ENCODE assay signal across 28 mouse cellular contexts in the genomic region with DNA sequence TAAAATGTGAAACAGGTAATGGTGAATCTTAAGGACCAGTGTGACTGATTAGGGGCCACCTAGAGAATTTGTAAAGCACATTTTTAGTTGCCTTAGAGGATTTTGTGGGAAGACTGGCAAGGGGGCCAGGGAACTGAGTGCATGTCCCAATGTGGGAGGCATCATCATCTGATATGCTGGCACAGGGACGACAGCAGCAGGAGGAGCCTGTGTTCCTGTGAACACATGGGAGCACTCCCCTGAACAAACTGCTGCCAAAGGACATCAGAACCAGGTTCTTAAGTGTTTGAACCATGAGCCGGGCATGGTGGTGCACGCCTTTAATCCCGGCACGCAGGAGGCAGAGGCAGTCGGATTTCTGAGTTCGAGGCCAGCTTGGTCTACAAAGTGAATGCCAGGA.
DNase-seq lines count a peak whose midpoint lies in the region; ATAC-seq and TF ChIP-seq lines count a peak whose summit lies in the region.
"Had no signal": no experiment of that assay in that cellular context is flagged by ENCODE, and none has a peak within 500 bp of the region (broad histone marks: within the 10 kb centered on the region; RNA-seq: fewer than 3 reads in every experiment).

No protein-coding gene starts in this region.

- TF ChIP-seq POLR2A in cerebellum, adult 2 months (IDR thresholded peaks at IDR 0.05; ENCODE audit: borderline replicate concordance, insufficient read depth, low read length), result no peak

- 51% methylated on average over 7 of the region's 7 CpGs for WGBS in cerebellum, adult 2 months
- WGBS in liver, embryonic 11.5 days, result 85% methylated on average over 7 of the region's 7 CpGs
- 86% methylated on average over 7 of the region's 7 CpGs for WGBS in liver, embryonic 12.5 days (ENCODE audit: insufficient replicate concordance)
- WGBS in intestine, postnatal 0 days, result 89% methylated on average over 7 of the region's 7 CpGs

- H3K9ac ChIP-seq in liver, embryonic 11.5 days (ENCODE audit: low read depth, low read length), result no peak overlapping the region
- H3K9ac ChIP-seq in liver, embryonic 12.5 days, result no peak overlapping the region
- H3K9ac ChIP-seq in intestine, postnatal 0 days (ENCODE audit: low read depth, low read length), result no peak overlapping the region
- H3K9ac ChIP-seq: embryonic facial prominence, embryonic 12.5 days; forebrain, embryonic 15.5 days; heart, embryonic 12.5 days; hindbrain, embryonic 13.5 days; limb, embryonic 15.5 days; liver, embryonic 15.5 days; lung, embryonic 14.5 days; neural tube, embryonic 12.5 days had no signal

- no peak for ATAC-seq in liver, embryonic 11.5 days (replicated peaks; ENCODE audit: low FRiP score)
- no peak for ATAC-seq in liver, embryonic 12.5 days
- ATAC-seq in intestine, postnatal 0 days, result no peak
- ATAC-seq: forebrain, embryonic 15.5 days; midbrain, embryonic 16.5 days had no signal

- H3K4me2 ChIP-seq in liver, embryonic 11.5 days, result no peak overlapping the region
- H3K4me2 ChIP-seq in liver, embryonic 12.5 days, result no peak overlapping the region
- H3K4me2 ChIP-seq in intestine, postnatal 0 days (replicated peaks; ENCODE audit: low read depth), result no peak overlapping the region
- H3K4me2 ChIP-seq: embryonic facial prominence, embryonic 12.5 days; forebrain, embryonic 15.5 days; heart, embryonic 12.5 days; hindbrain, embryonic 13.5 days; limb, embryonic 15.5 days; liver, embryonic 15.5 days; lung, embryonic 14.5 days; midbrain, embryonic 11.5 days; neural tube, embryonic 12.5 days had no signal

- peaks cover 11% of the 10 kb centered on the region for H3K4me1 ChIP-seq in cerebellum, adult 2 months (ENCODE audit: control insufficient read depth, insufficient read depth, low read length)
- no peaks in the 10 kb centered on the region for H3K4me1 ChIP-seq in liver, embryonic 11.5 days (replicated peaks; ENCODE audit: control insufficient read depth, insufficient read depth, low read length)
- H3K4me1 ChIP-seq in liver, embryonic 12.5 days, result no peaks in the 10 kb centered on the region
- H3K4me1 ChIP-seq in intestine, postnatal 0 days (replicated peaks; ENCODE audit: control insufficient read depth, insufficient read depth, low read length), result no peaks in the 10 kb centered on the region
- H3K4me1 ChIP-seq: embryonic facial prominence, embryonic 12.5 days; forebrain, embryonic 15.5 days; heart, embryonic 12.5 days; hindbrain, embryonic 13.5 days; limb, embryonic 10.5 days; limb, embryonic 15.5 days; liver, embryonic 15.5 days; neural tube, embryonic 12.5 days had no signal

- no peaks in the 10 kb centered on the region for H3K36me3 ChIP-seq in liver, embryonic 11.5 days (ENCODE audit: control insufficient read depth, insufficient read depth, low read length)
- H3K36me3 ChIP-seq in liver, embryonic 12.5 days, result no peaks in the 10 kb centered on the region
- H3K36me3 ChIP-seq in intestine, postnatal 0 days (ENCODE audit: control insufficient read depth, insufficient read depth), result no peaks in the 10 kb centered on the region
- H3K36me3 ChIP-seq: embryonic facial prominence, embryonic 12.5 days; forebrain, embryonic 15.5 days; heart, embryonic 12.5 days; hindbrain, embryonic 13.5 days; limb, embryonic 10.5 days; limb, embryonic 15.5 days; liver, embryonic 15.5 days; neural tube, embryonic 12.5 days had no signal

- DNase-seq in cerebellum, adult 2 months, result peak; percentile 15 to 18
- DNase-seq in cerebellum, postnatal 4 days (ENCODE audit: low spot score in 2 of 2), result no peak
- DNase-seq in liver, embryonic 11.5 days (ENCODE audit: low spot score), result peak; percentile 9
- peak; percentile 66 to 72 for DNase-seq in layer of hippocampus, adult 8-10 months (ENCODE audit: low spot score in 2 of 2)
- peak; percentile 43 for DNase-seq in telencephalon, adult 2 months (ENCODE audit: low read depth, low spot score)
- DNase-seq in urinary bladder, postnatal 36 days (ENCODE audit: low spot score in 2 of 2), result no peak
- DNase-seq: adrenal gland, postnatal 14 days; embryo, embryonic 11 days; heart, adult 2 months; heart, postnatal 4 days; kidney, adult 11 months; kidney, postnatal 14 days; lung, embryonic 14.5 days; lung, postnatal 14 days; right cerebral cortex, postnatal 14 days had no signal

- TF ChIP-seq CTCF in cerebellum, adult 2 months (IDR thresholded peaks at IDR 0.05; ENCODE audit: borderline replicate concordance, insufficient read depth, low read depth, low read length), result no peak
- TF ChIP-seq CTCF in intestine, postnatal 0 days (IDR thresholded peaks at IDR 0.05; ENCODE audit: low read depth), result no peak

- no peak overlapping the region for H3K27ac ChIP-seq in cerebellum, adult 2 months (ENCODE audit: insufficient read depth, low read length)
- no peak overlapping the region for H3K27ac ChIP-seq in liver, embryonic 11.5 days (ENCODE audit: low read depth, low read length)
- H3K27ac ChIP-seq in liver, embryonic 12.5 days, result no peak overlapping the region
- H3K27ac ChIP-seq in intestine, postnatal 0 days (ENCODE audit: low read depth, low read length), result no peak overlapping the region
- H3K27ac ChIP-seq: embryonic facial prominence, embryonic 12.5 days; forebrain, embryonic 15.5 days; heart, adult 2 months; hindbrain, embryonic 13.5 days; limb, embryonic 10.5 days; limb, embryonic 15.5 days; liver, embryonic 15.5 days; neural tube, embryonic 12.5 days had no signal

- no peaks in the 10 kb centered on the region for H3K27me3 ChIP-seq in cerebellum, adult 2 months (ENCODE audit: control insufficient read depth, insufficient read depth, low read length)
- no peaks in the 10 kb centered on the region for H3K27me3 ChIP-seq in liver, embryonic 11.5 days (replicated peaks; ENCODE audit: control insufficient read depth, insufficient read depth, low read length)
- no peaks in the 10 kb centered on the region for H3K27me3 ChIP-seq in liver, embryonic 12.5 days (replicated peaks)
- H3K27me3 ChIP-seq in intestine, postnatal 0 days (replicated peaks; ENCODE audit: control insufficient read depth, insufficient read depth, low read length), result no peaks in the 10 kb centered on the region
- H3K27me3 ChIP-seq: embryonic facial prominence, embryonic 12.5 days; forebrain, embryonic 15.5 days; heart, embryonic 12.5 days; hindbrain, embryonic 13.5 days; limb, embryonic 15.5 days; liver, embryonic 15.5 days; neural tube, embryonic 12.5 days had no signal

- H3K4me3 ChIP-seq in cerebellum, adult 2 months (replicated peaks; ENCODE audit: insufficient read depth, low read depth, low read length), result no peak overlapping the region
- no peak overlapping the region for H3K4me3 ChIP-seq in liver, embryonic 11.5 days (ENCODE audit: low read depth, low read length)
- no peak overlapping the region for H3K4me3 ChIP-seq in liver, embryonic 12.5 days
- no peak overlapping the region for H3K4me3 ChIP-seq in intestine, postnatal 0 days (ENCODE audit: low read depth, low read length)
- H3K4me3 ChIP-seq: embryonic facial prominence, embryonic 12.5 days; forebrain, embryonic 15.5 days; heart, adult 2 months; heart, embryonic 12.5 days; hindbrain, embryonic 13.5 days; limb, embryonic 10.5 days; limb, embryonic 15.5 days; liver, embryonic 15.5 days; myocyte; neural tube, embryonic 12.5 days had no signal

- no peaks in the 10 kb centered on the region for H3K9me3 ChIP-seq in liver, embryonic 11.5 days (ENCODE audit: control insufficient read depth, low read length)
- no peaks in the 10 kb centered on the region for H3K9me3 ChIP-seq in liver, embryonic 12.5 days (replicated peaks)
- H3K9me3 ChIP-seq in intestine, postnatal 0 days (ENCODE audit: control insufficient read depth), result no peaks in the 10 kb centered on the region
- H3K9me3 ChIP-seq: embryonic facial prominence, embryonic 12.5 days; forebrain, embryonic 15.5 days; heart, embryonic 12.5 days; hindbrain, embryonic 13.5 days; limb, embryonic 10.5 days; limb, embryonic 15.5 days; liver, embryonic 15.5 days; neural tube, embryonic 12.5 days had no signal

Comparison
In these comparisons a context has a peak if more than half of its experiments do, and no peak if none do; other contexts are left out.
1. DNase-seq: peak in cerebellum, adult 2 months (2 of 2), liver, embryonic 11.5 days (single experiment), layer of hippocampus, adult 8-10 months (2 of 2) and telencephalon, adult 2 months (single experiment); none in cerebellum, postnatal 4 days (0 of 2) and urinary bladder, postnatal 36 days (0 of 2).